Mouse (Mus musculus) ES-Bruce4 (cell line): ENCODE measurements around the gene Dync1i2. TPM values are rescaled to one million over a fixed set of nuclear protein-coding genes. Genes with fewer than 3 reads are reported as not detected.

Experiments
- H3K27ac ChIP-seq: 2 replicates; pipeline ENCODE4 v1.5.1; 2012; ENCODE audit warnings: low read length, inconsistent platforms; ENCODE audit not compliant: insufficient read depth
- H3K27me3 ChIP-seq: 2 replicates; pipeline ENCODE4 v1.6.1; 2012; ENCODE audit warnings: mild to moderate bottlenecking, low read length, inconsistent platforms; ENCODE audit not compliant: control insufficient read depth, poor library complexity, insufficient read depth, severe bottlenecking
- H3K36me3 ChIP-seq: 2 replicates; pipeline ENCODE4 v1.6.1; 2012; ENCODE audit warnings: inconsistent platforms, mild to moderate bottlenecking, low read length, moderate library complexity; ENCODE audit not compliant: control insufficient read depth, poor library complexity, insufficient read depth, severe bottlenecking
- H3K4me1 ChIP-seq: one replicate; pipeline ENCODE4 v1.8.1; 2011; ENCODE audit warnings: low read length; ENCODE audit not compliant: control insufficient read depth, insufficient read depth
- H3K4me3 ChIP-seq: 2 replicates; pipeline ENCODE4 v1.5.1; 2011; ENCODE audit warnings: low read depth, mild to moderate bottlenecking, low read length
- H3K9ac ChIP-seq: 2 replicates; pipeline ENCODE4 v1.6.1; 2012; ENCODE audit warnings: low read depth, mild to moderate bottlenecking, inconsistent platforms; ENCODE audit not compliant: poor library complexity, severe bottlenecking
- H3K9me3 ChIP-seq: replicated peaks from 2 replicates; pipeline ENCODE4 v1.6.1; 2012; ENCODE audit warnings: mild to moderate bottlenecking, low read length, inconsistent platforms; ENCODE audit not compliant: control insufficient read depth, poor library complexity, insufficient read depth, severe bottlenecking
- CTCF ChIP-seq: IDR thresholded peaks from one replicate; pipeline ENCODE4 v1.8.1; 2011; ENCODE audit warnings: low read depth, low read length
- EP300 ChIP-seq: IDR thresholded peaks from 2 replicates; pipeline ENCODE4 v1.6.1; 2011; ENCODE audit warnings: low read depth, low read length; ENCODE audit not compliant: insufficient read depth
- POLR2A ChIP-seq: IDR thresholded peaks from one replicate; pipeline ENCODE4 v1.8.1; 2011; ENCODE audit warnings: low read length; ENCODE audit not compliant: insufficient read depth
- polyA plus RNA-seq: library from polyadenylated mRNA; stranded (reverse); fragments of >200 nt; gene quantifications from 2 replicates; pipeline ENCODE4 v1.2.4, GENCODE M21; 2011; ENCODE audit warnings: low read depth; ENCODE audit not compliant: missing spikeins, insufficient read depth, insufficient read length

The Dync1i2 gene
- polyA plus RNA-seq, 1 experiment, result 140 TPM

DNA sequence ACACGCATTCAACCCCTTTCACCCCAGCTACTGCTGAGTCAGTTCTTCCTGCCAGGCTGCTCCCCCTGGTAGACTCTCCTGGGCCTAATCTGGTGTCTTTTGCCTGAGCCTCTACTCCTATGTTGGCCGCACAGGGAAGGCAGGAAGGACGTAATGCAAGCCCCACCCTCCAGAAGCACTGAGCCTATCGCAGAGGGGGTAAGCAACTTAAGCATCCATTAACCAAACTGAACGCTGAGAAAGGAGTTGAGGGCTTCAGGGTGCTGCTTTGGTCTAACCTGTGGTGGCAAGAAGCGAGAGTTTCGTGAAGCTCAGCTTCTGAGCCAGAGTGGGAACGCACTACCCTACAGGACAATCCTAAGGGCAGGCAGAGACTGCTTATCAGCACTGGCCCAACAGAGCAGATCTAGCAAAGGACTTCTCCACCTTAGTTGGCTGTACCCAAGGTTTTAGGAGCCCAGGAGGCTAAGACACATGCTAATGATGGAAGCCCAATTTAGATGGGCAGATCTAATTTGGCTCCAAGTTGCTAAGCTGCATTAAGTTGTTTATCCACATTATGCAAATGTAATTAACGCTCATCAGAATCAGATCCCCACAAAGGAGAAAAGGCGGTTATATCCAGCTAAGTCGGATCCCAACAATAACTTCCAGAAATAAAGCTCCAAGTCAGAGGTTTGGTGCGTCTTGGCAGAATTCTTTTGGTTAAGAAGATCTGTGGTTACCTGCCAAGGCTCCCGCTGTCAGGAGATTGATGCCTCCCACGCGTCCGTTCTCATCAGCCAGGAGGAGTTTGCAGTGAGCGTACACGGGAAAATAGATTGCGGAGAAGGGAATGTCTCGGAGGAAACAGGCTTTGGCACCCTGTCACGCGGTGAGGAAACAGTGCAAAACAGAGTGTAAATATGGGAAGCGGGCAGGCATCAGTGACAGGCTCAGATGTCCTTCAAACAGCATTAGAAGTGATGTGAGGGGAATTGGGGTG is 67.6 kb downstream of the Dync1i2 start:
- Histone ChIP-seq H3K36me3 (peaks cover 13% of the 10 kb centered on the region), H3K9ac (no peak overlapping the region), H3K27ac (no peak overlapping the region)

DNA sequence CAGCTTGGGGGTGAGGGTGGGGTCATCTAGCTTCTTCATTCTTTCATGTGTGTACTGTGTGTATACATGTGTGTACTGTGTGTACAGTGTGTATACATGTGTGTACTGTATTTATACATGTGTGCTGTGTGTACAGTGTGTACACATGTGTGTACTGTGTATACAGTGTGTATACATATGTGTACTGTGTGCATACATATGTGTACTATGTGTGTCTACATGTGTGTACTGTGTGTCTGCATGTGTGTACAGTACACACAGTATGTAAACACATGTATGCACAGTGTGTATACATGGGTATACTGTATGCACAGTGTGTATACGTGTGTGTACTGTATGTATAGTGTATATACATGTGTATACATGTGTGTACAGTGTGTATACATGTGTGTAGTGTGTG is 70.5 kb downstream of the Dync1i2 start:
- Histone ChIP-seq H3K4me1 (no peaks in the 10 kb centered on the region), H3K27ac (no peak overlapping the region), H3K27me3 (no peaks in the 10 kb centered on the region), H3K9ac (no peak overlapping the region), H3K36me3 (peaks cover 10% of the 10 kb centered on the region), H3K4me3 (no peak overlapping the region), H3K9me3 (no peaks in the 10 kb centered on the region)
- TF ChIP-seq CTCF (no peak), POLR2A (no peak), EP300 (no peak)

More for the DNA sequence above, 67.6 kb downstream of the Dync1i2 start:
- Histone ChIP-seq H3K27me3 (no peaks in the 10 kb centered on the region), H3K9me3 (no peaks in the 10 kb centered on the region), H3K4me1 (no peaks in the 10 kb centered on the region), H3K4me3 (no peak overlapping the region)
- no peak for TF ChIP-seq CTCF
- TF ChIP-seq EP300, result no peak
- no peak for TF ChIP-seq POLR2A

DNA sequence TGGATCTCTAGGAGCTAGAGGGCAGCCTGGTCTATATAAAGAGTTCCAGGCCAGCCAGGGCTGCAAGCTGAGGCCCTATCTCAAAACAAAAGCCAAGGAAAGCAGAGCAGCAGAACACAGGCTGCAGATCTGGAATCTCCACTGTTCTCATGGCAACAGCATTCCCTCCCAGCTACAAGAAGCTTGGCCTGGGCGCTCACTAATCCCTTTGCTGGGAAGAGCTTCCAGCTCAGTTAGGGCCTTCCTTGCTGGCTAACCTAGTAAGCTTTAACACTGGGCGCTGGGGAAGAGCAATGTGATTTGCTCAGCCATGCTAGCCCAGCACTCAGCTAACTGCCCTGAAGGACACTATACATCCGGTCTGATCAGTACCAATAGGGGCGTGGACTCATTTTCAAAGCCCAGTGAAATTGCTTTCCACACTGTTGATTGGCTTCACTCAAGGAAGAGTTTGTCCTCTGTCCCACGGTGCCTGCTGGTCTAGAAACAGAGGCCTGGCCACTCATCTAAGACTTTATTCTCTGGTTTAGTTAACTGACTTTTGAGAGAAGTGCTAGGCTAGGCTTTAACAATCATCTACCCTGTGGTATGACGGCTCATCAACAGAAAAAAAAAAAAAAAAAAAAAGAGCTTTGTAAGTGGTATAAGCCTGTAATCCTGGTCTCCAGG is 78.7 kb downstream of the Dync1i2 start:
- no peak overlapping the region for H3K4me3 ChIP-seq
- H3K9me3 ChIP-seq, result no peaks in the 10 kb centered on the region
- no peaks in the 10 kb centered on the region for H3K27me3 ChIP-seq
- H3K27ac ChIP-seq, result peak overlapping the region; percentile 17; the same call in 1 of the 2 replicates
- peaks cover 10% of the 10 kb centered on the region for H3K36me3 ChIP-seq
- TF ChIP-seq POLR2A (no peak), EP300 (no peak), CTCF (no peak)
- no peak overlapping the region for H3K9ac ChIP-seq
- H3K4me1 ChIP-seq, result no peaks in the 10 kb centered on the region

DNA sequence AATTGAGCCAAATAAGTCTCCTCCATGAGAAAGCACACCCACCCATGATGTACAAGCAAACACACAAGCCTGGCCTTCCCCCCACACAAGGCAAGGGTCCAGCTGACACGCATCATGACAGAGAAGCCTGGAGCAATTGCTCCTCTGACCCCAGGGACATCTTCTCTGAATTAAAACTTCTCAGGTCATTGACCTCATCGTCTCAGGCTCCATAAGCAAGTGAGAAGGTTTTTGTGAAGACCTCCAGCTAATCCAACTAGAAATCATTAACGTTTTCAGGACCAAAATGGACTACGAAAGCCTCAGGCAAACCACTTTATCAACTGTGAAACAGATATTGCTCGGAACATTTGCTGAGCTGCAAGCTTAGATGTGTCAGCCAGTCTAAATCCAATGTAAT is 80.1 kb downstream of the Dync1i2 start:
- Histone ChIP-seq H3K36me3 (peaks cover 10% of the 10 kb centered on the region), H3K27me3 (no peaks in the 10 kb centered on the region), H3K9ac (no peak overlapping the region), H3K9me3 (no peaks in the 10 kb centered on the region), H3K4me3 (no peak overlapping the region), H3K27ac (no peak overlapping the region), H3K4me1 (no peaks in the 10 kb centered on the region)
- TF ChIP-seq POLR2A (no peak), CTCF (no peak), EP300 (no peak)

DNA sequence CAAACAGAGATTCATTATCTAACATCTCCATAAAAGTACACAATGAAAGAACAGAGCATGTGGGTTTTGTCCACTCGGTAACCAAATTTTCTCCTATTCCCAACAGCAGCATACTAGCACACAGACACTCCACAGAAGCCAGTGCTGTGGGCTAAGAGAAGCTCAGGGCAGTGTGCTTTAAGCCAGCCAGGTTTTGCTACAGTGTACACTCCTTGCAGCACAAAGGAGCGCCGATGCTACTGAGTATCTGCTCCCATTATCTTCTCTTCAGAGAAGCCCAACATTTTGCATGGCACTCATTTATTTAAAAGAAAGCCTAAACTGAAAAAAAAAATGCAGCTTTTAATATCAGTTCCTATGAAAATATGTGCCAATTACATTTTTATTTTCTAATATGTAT is 82.5 kb downstream of the Dync1i2 start:
- Histone ChIP-seq H3K9ac (no peak overlapping the region), H3K27ac (no peak overlapping the region), H3K9me3 (no peaks in the 10 kb centered on the region), H3K4me3 (no peak overlapping the region), H3K36me3 (peaks cover 10% of the 10 kb centered on the region), H3K4me1 (no peaks in the 10 kb centered on the region), H3K27me3 (no peaks in the 10 kb centered on the region)
- TF ChIP-seq POLR2A (no peak), CTCF (no peak), EP300 (no peak)

DNA sequence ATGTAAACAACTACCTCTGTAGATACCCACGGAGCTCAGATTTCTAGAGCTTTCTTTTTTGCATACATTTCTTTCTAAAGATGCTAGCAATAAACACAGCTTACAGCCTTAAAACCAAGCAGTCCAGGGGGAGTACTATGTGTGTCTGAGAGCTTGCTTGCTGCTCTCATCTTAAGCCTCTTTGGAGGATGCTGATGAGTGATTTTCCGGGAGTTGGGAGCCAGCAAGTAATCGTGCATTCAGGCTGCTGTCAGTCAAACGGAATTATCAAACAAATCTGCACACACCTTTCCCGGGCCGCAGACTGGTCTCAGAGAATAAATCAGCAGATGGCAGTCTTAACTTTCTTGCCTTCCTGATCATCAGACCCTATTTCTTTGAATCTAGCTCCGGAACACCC is 83.0 kb downstream of the Dync1i2 start:
- Histone ChIP-seq H3K9me3 (no peaks in the 10 kb centered on the region), H3K27ac (no peak overlapping the region), H3K27me3 (no peaks in the 10 kb centered on the region), H3K9ac (no peak overlapping the region), H3K4me1 (no peaks in the 10 kb centered on the region), H3K4me3 (no peak overlapping the region), H3K36me3 (peaks cover 10% of the 10 kb centered on the region)
- TF ChIP-seq CTCF (no peak), POLR2A (no peak), EP300 (no peak)
